Mouse (Mus musculus) CH12F3 (cell line): Measurements from ENCODE around the gene Sirt4.
"Not testable (repeated sequence)": the region's sequence is repeated elsewhere in the genome, so short reads cannot be mapped to it uniquely, and the experiment has no call there.

Source experiments
- in situ Hi-C: fragments of 300-500 bp; cut with MboI; formaldehyde crosslinking; loops from 2 replicates; pipeline ENCODE4 v1.14.3; 2020; ENCODE audit warnings: low sequenced_read_pairs

Gene Sirt4

DNA sequence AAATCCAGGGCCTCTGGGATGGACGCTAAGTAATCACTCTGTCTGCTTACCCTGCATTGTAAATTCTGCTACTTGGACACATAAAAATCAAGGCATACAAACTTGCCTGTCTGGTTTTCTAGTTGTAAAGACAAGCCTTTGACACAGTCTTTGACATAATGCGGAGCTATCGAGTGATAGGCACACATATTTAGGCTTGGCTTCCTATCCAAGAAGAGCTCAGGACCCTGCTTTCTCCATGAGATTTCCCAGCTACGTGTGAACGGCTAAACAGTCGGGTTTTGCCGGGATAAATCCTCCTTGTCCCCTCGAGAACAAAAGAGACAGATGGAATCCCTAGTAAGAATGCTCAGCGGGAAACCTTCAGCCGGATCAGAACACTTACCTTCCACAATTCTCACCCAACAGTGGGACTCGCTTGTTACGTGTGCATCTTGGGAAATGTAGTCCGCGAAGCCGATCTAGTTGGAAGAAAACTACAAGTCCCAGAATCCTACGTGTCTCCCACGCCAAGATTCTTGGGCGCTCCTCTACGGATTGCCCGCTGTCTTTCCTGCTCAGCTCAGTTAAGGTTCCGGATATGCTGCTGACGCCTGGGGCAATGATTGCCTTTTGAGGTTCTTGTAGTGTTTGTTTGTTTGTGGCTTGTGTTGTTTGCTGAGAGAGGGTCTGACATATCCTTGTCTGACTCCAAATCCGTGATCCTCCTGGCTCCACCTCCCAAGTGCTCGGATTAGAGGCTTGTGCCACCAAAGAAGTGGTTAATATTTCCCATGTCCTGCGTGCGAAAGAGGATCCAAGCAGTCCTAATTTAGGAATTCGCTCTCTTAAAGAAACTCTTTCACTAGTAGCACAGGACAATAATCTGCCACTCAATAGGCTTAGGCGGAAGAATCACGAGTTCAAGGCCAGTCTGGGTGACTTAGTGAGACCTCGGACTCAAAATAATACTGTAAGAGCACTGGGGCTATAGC is at the start of gene Sirt4:
Sirt4 (minus strand) TSS at position 779 of the 974 bp plus-strand sequence.
- in situ Hi-C loops = no loop called here

DNA sequence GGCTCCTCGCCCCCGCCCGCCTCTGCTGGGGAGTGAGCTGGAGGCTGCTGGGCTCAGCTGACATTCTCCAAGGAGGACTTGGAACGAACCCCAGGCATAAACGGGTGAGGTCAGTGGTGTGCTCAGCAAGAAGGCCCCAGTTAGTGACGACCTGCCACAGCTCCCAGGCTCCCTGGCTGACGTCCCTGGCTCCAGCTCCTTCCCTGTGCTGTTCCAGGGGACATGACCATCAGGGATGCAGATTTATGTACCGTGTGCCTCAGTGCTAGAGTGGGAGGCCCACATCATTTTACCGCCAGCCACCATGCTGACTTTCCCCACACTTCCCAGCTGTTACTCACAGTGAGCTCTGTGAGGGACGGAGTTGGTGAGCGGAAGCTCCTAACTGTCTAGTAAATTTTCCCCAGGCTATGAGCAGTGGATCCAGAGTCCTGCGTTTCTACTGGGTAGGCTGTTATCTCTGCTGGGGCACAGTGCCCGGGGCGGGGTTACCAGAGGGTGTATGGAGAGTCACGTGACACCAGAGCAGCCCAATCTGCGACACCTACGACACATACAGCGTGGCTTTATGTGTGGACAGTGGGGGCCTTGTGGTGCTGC is 47.2 kb upstream of the Sirt4 start:
- in situ Hi-C loops = no loop called here

DNA sequence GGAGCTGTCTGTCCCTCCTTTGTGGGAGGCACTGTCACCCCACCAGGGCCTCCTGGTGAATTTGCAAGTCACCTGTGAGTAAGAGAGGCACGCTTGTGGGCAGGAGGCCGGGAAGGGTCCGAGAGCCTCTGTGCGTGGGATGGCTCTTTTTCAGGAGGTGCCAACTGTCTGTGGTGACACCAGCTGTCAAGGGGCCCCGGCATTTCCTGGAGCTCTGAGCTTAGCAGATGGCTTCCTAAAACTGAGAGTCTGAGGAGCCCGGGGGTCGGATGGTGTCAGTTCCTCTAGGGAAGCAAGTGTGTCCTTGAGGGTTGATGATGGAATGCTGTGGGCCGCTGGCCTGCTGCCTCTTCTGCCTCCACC is 45.9 kb upstream of the Sirt4 start:
- in situ Hi-C loops = no loop called here

DNA sequence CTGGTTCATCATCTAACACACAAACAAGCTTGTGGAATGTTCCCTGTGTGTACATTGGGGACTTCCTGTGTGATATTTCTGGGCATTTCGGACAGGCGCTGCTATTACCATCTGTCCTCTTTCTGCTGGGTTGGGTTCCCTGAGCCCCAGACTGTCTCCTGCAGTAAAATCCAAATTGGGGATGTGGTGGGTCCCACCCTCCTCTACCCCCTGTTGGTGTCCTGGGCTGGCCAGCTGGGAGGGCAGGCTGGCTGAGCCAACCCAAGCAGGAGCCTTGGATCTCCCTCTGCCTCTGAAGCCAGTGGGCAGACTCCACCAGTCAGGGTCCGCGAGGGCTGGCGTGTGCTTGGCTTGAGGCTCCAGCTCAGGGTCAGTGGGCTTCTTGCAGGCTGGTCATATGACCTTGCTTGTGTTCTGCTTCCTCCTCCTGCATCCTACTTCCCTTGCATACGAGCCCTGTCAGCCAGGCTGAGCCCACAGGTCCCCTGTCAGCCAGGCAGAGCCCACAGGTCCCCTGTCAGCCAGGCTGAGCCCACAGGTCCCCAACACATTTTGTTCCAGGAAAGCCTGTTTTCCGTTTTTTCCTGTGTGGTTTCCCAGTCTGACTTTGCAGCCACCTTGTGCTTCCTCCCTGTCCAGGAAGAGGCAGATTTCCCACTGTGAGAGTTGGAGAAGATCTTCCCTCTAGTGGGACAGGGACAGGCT is 45.4 kb upstream of the Sirt4 start:
- in situ Hi-C loops = no loop called here

DNA sequence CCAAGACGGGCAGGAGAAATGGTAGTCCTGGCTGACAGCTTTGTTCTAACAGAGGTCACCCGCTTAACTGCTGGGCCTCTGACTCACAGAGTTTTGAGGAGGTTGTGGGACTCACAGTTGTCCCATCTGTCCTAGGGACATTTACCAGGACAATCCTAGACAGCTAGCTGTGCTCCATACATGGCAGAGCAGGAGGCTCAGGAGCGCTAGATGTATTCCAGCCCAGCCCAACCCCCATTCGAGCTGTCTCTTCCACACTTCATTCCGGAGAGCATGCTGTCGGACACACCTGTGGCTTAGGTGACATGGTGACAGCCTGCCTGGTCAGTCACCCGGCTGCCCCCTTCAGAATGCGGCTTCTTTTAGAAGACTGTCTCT is 44.8 kb upstream of the Sirt4 start:
- in situ Hi-C loops = no loop called here

DNA sequence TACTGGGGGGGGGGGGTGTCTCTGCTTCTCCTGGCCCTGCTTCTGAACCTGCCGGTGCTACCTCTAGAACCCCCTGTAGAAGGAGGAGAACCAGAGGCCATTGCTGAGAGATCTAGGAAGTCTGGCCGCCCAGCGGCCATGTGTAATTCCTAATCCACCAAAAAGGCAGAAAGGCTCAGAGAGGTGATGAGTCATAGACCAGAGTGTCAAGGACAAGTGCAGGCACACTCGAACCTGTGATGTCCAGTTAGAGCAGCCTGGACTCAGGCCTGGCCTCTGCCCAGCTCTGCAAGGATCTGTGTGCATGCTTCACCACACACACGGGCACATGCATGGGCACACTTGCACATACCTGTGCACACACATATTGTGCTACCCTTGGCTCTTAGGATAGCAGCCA is 43.6 kb upstream of the Sirt4 start:
- in situ Hi-C loops = no loop called here

DNA sequence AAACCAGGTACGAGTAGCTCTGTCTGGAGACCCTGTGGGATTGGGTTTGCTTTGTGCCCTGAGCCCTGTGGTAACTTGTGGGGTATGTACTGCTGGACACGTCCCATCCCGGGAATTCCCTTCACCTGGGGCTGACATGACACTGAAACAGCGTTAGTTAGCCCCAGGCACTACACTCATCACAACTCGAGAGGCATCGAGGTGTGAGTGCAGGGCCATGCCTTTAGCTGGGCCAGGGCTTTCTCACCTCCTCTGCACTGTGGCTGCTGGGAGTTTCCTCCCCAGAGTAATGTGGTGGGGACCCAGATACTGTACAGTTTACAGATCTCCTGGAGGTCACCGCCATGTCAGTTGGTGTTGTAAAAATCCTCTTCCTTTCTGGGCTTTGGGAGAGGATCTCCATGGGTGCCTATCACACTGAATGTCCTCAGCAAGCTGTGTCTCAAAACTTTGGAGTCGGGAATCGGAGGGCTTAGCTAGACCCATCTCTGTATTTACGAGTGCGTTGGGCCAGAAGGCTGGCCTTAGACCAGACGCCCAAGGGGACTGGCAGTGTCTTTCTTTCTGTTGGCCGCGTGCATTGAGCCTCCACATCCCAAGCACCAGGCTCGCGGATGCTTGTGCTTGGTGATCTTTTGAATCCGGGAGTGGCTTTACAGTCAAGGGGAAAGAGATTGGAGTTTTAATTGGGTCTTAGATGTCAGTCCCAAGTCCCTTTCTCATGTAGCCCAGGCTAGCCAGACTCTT is 42.1 kb upstream of the Sirt4 start:
- in situ Hi-C loops = no loop called here

DNA sequence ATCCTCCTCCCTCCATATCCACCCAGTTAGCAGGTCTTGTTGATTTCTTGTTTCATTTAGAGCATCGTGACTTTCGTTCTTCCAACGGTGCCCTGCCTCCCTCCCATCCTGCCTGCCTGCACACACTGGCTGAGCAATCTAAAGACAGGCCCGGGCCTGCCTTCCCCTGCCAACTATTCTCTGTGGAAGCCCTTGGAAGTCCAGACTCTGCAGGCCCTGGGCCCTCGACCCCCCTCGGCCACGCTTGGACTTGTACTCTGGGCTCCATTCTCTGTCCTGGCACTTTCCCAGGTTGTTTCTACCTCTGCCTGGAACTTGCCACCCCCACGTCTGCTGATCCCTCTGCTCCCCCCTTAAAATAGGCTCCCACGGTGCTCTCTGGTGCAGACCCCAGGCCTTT is 41.4 kb upstream of the Sirt4 start:
- in situ Hi-C loops = no loop called here

DNA sequence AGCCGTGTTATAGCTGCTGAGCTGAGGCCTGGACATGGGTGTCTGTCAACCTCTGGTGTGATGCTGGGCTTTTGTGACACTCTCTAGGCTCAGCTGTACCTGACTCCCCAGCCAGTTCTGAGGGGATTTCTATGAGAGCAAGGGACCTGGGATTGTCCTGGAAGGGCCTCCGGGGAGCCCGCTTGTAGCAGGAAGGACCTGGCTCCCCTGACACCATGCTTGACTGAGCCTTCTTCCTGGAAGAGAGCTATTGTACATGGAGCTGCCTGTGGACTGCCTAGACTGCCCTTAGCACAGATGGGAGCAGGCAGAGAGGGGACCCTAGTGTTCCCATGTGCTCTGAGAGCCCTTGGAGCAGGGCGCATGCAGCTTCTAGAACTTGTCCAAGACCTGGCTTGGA is 40.9 kb upstream of the Sirt4 start:
- in situ Hi-C loops = no loop called here

DNA sequence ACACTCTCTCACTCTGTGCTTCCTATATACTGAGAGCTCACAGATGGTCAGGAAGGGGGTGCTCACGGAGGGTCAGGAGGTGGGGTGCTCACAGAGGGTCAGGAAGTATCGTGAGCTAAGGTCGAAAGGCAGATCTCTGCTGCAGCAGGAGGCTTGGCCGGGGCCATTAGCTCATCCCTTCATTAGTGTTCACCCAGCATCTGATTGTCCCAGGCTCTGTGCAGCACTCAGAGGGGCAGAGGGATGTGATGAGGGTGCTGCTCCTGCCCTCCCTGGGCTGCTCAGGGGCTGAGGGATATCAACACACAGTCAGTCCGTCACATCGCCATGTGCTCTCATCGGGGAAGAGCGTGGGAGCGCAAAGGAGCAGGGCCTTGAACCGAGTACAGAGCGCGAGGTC is 39.9 kb upstream of the Sirt4 start:
- in situ Hi-C loops = no loop called here

DNA sequence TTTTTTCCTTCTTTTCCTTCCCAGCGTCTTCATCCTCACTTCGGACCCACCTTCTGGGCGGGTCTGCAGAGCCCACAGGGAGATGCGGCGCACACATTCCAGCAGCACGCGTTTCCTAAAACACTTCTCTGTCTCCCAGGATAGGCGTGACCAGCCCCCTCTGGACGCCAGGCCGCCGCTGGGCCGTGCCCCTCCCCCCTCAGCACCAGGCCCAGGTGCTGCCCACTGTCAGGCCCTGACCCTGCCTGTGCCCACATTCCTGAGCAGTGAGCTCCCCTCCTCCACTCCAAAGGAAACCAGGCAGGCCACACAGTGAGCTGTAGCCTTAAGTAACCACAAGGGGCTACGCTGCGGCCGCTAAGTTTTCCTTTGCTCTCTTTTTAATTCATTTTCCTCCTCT is 39.4 kb upstream of the Sirt4 start:
- in situ Hi-C loops = no loop called here

DNA sequence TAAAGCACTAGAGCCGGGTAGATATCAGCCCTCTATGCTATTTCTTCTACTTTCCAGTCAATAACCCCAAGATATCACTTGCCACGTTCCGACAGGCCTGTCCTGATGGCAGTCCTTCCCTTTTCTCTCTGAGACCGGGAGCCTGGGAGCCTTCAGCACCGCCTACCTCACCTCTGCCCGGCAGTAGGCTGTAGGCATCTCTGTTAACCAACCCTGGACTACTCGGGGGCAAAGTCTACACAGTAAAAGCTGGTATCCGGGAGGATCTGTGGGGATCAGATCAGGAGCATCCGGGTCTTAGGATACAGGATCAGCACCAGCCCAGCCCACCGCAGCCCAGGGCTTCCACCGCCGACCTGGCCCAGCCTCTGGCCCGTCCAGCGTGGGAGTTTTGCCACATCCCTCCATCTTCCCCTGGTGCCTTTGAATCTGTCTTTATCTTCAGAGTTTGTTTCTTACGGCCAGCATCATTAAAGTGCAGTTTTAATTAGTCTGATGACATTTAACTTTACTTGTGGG is 38.5 kb upstream of the Sirt4 start:
- in situ Hi-C loops = no loop called here

DNA sequence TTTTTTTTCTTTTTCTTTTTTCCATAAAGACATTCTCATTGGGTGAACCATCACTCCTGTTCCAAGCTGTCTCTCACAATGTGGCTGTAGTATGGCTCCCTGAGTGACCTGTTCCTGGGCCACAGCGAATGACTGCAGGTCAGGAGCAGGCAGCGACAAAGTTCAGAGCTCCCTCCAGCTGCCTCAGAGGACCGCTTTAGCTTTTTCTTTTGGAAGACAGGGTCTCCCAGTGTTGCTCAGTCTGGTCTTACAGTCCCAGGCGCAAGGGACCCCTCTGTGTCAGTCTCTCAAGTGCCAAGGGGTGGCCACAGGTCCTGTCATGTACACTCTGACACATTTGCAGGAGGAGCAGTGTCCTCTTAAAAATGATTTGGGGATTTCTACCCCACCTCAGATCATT is 38.0 kb upstream of the Sirt4 start:
- in situ Hi-C loops = no loop called here

DNA sequence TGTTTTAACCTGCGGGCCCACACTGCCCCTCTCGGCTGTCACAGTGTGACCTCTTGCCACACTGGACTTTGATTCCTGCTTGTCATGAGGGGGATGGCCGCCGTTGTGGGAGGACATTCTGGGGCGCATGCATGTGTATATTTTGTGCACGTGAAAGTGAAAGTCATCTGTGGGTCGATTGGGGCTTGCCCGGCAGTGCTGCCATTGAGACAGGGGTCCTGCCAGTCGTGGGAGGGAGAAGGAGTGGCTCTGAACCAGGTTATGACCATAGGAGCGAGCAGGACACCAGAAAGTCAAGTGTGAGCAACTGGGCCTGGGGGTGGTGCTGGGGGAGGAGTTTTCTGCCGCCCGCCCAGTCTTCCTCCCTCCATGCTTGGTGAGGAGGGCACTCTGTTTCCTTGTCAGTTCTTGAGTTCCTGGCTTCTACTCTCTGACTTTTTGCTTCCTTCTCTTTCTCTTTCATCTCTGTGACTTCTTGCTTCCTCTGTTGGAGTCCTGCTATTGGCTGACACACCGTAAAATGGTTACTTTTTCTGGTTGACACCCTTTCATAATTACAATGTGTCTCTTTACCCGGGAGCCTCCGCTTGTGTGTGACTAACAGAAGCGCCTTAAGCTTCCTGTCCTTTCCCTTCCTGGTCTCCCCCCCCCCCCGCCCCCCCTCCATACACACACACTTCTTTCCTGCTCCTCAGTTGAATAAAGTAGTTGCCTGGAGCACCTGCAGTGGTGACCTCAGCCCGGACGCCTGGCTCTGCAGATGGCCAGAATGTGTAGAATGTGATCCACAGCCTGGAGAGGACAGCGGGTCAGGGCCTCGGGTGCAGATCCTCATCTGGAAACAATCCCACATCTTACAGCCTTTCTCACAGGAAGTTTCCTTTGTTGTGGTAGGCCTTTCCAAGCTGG is 37.3 kb upstream of the Sirt4 start:
- in situ Hi-C loops = no loop called here

DNA sequence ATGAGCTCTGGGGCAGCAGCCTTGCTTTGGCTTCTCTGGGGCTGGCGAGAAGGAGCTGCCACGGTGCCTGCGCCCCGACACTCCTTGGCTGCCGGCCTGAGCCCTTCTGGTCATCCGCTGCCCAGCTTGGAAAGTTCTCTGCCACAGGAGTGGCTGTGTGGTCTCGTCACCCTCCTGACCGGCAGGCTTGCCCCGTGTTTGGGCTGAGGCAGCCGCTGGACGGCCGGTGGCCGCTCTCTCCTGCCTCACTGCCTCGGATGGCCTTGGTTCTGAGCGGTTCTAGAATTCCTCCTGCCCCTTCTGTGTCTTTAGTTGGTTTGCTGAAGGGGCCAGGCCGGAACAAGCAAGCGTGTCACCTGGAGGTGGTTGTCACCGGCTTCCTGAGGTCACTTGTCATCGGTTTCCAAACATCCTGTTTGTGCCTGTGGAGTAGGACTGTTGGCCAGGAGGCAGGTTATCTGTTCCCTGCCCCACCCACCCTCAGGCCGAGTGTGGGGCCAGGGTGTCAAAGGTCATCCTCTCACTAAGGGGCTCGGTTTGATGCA is 35.9 kb upstream of the Sirt4 start:
- in situ Hi-C loops = no loop called here

DNA sequence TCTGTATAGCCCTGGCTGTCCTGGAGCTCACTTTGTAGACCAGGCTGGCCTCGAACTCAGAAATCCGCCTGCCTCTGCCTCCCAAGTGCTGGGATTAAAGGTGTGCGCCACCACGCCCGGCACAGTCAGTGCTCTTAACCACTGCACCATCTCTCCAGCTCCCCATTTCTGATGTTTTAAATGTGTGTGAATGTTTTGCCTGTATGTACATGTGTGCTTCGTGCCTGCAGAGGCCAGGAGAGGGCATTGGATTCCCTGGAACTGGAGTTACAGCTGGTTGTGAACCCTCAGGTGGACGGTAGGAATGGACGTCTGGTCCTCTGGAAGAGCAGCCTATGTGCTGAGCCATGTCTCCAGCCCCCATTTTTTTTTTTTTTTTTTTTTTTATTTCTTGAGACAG is 33.7 kb upstream of the Sirt4 start:
- in situ Hi-C loops = not testable (repeated sequence)

DNA sequence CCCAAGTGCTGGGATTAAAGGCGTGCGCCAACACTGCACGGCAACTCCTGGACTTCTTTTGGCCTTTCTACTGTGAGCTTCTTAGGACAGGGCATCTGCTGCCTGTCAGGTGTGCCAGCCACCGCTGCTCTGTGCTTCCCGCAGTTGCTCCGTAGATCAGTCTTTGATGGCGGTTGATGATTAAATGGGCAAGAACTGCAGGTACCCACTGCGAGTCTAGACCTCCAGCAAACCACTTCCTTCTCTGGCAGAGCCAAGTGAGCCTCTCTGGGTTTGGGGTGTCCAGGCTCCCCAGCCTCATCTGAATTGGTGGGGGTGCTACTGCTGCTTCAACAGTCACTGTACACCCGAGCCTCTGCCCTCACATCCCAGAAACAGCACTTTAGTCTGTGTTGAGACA is 33.0 kb upstream of the Sirt4 start:
- in situ Hi-C loops = no loop called here

DNA sequence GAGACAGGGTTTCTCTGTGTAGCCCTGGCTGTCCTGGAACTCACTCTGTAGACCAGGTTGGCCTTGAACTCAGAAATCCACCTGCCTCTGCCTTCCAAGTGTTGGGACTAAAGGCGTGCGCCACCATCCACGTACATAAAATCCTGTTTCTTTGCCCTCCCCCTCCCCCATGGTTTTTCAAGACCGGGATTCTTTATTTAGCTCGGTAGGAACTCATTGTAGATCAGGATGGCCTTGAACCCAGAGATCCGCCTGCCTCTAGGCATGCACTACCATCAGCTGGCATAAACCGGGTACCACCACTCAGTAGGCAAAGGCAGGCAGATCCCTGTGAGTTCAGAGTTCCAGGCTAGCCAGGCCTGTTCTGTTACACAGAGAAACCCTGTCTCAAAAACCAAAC is 32.4 kb upstream of the Sirt4 start:
- in situ Hi-C loops = no loop called here

DNA sequence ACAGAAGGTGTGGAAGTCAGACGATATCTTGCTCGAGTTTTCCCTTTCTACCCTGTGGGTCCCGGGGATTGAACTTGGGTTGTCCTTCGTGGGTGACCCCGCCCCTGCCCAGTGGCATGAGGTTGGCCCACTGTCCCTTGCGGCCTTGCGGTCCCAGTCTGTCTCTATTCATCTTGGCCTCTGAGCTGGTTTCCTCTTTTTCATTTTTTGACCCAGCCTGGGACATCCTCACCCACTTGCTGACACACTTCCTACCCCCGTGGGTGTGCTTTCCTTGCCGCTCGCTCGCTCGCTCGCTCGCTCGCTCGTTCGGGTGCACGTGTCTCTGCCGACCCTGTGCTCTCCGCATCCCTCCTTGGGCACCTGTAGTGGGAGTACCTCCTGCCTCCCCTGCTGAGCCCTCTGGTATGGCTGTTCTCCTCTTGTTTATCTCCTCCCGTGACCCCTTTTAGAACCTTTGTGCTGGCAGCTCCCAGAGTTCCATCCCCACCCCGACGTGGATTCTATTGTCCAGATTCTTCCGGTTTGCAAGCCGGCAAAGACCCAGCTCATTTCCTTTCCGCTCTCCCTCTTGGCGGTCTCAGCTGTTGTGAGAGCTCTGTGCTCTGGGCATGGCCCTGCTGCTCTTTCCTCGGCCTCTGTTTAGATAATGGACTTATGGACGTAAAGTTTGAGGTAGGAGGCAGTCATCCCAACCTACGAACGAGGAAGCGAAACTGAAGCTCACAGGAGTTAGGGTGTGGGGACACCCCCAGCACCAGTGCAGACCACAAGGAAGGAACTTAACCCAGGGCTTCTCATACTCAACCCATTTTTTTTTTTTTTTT is 31.8 kb upstream of the Sirt4 start:
- in situ Hi-C loops = no loop called here
